ENCODE assay signal across 21 mouse cellular contexts in genomic region chr8:126026121-126026520, GRCm38 (mm10). TPM values are rescaled to one million over a fixed set of nuclear protein-coding genes. Genes with fewer than 3 reads are reported as not detected.
A peak's percentile ranks its signal among the peaks of the same experiment; 100 is the strongest.
DNase-seq lines count a peak whose midpoint lies in the region; ATAC-seq and TF ChIP-seq lines count a peak whose summit lies in the region.
"Had no signal": no experiment of that assay in that cellular context is flagged by ENCODE, and none has a peak within 500 bp of the region (broad histone marks: within the 10 kb centered on the region; RNA-seq: fewer than 3 reads in every experiment).

No protein-coding gene starts in this region.

- no peak overlapping the region for H3K9ac ChIP-seq in kidney, embryonic 15.5 days
- H3K9ac ChIP-seq in lung, embryonic 16.5 days (ENCODE audit: low read length) = no peak overlapping the region
- no peak overlapping the region for H3K9ac ChIP-seq in lung, postnatal 0 days (replicated peaks; ENCODE audit: low read depth)
- H3K9ac ChIP-seq: embryonic facial prominence, embryonic 15.5 days; forebrain, postnatal 0 days; limb, embryonic 15.5 days had no signal

- 0 out of 2 replicates have a peak, but pooled peaks cover 2% of the 10 kb centered on the region for H3K36me3 ChIP-seq in kidney, embryonic 15.5 days
- no peaks in the 10 kb centered on the region for H3K36me3 ChIP-seq in lung, embryonic 16.5 days (ENCODE audit: control insufficient read depth, insufficient read depth, low read length)
- no peaks in the 10 kb centered on the region for H3K36me3 ChIP-seq in lung, postnatal 0 days (ENCODE audit: insufficient read depth, low read length)
- no peaks in the 10 kb centered on the region for H3K36me3 ChIP-seq in thymus, adult 2 months (ENCODE audit: control insufficient read depth, insufficient read depth, low read length)
- H3K36me3 ChIP-seq: embryonic facial prominence, embryonic 15.5 days had no signal

- H3K27me3 ChIP-seq in kidney, embryonic 15.5 days = no peaks in the 10 kb centered on the region
- no peaks in the 10 kb centered on the region for H3K27me3 ChIP-seq in lung, embryonic 16.5 days (ENCODE audit: control insufficient read depth, insufficient read depth, low read depth, low read length)
- H3K27me3 ChIP-seq in lung, postnatal 0 days (replicated peaks; ENCODE audit: insufficient read depth, low read length) = no peaks in the 10 kb centered on the region
- H3K27me3 ChIP-seq in thymus, adult 2 months (ENCODE audit: control insufficient read depth, insufficient read depth, low read length) = no peaks in the 10 kb centered on the region
- H3K27me3 ChIP-seq: embryonic facial prominence, embryonic 15.5 days; limb, embryonic 15.5 days; Patski had no signal

- TF ChIP-seq POLR2A in thymus, adult 2 months (IDR thresholded peaks at IDR 0.05; ENCODE audit: control insufficient read depth, extremely low read depth, insufficient read depth, low read length, poor library complexity) = no peak

- DNase-seq in cerebellum, adult 8-10 months = peak; percentile 47
- no peak for DNase-seq in kidney, adult 11 months
- no peak for DNase-seq in lung, postnatal 0 days (ENCODE audit: low spot score)
- no peak for DNase-seq in embryo, embryonic 10.5 days (ENCODE audit: low spot score)
- DNase-seq in thymus, adult 2 months = no peak
- DNase-seq: adrenal gland, postnatal 10 days; forebrain, postnatal 0 days; layer of hippocampus, adult 9-11 months; retina, postnatal 1 day; right cerebral cortex, postnatal 4 days; thymus, postnatal 4 days had no signal

- no peak for TF ChIP-seq EP300 in lung, postnatal 0 days (IDR thresholded peaks at IDR 0.05)

- TF ChIP-seq CTCF in lung, postnatal 0 days (IDR thresholded peaks at IDR 0.05) = no peak
- no peak for TF ChIP-seq CTCF in thymus, adult 2 months (IDR thresholded peaks at IDR 0.05; ENCODE audit: borderline replicate concordance, control insufficient read depth, extremely low read depth, insufficient read depth, low read length, poor library complexity)

- H3K27ac ChIP-seq in kidney, embryonic 15.5 days = peak overlapping the region; percentile 72
- peak overlapping the region; percentile 89 for H3K27ac ChIP-seq in lung, embryonic 16.5 days (ENCODE audit: low read length)
- no peak overlapping the region for H3K27ac ChIP-seq in lung, postnatal 0 days (ENCODE audit: low read length)
- H3K27ac ChIP-seq in thymus, adult 2 months (ENCODE audit: control insufficient read depth, insufficient read depth, low read length) = no peak overlapping the region
- H3K27ac ChIP-seq: embryonic facial prominence, embryonic 15.5 days; limb, embryonic 15.5 days had no signal

- no peak overlapping the region for H3K4me2 ChIP-seq in kidney, embryonic 15.5 days
- H3K4me2 ChIP-seq in lung, embryonic 16.5 days (ENCODE audit: low read depth, low read length) = no peak overlapping the region; the same call in 1 of the 2 replicates
- no peak overlapping the region; the same call in 1 of the 2 replicates for H3K4me2 ChIP-seq in lung, postnatal 0 days (replicated peaks; ENCODE audit: low read depth, low read length)
- H3K4me2 ChIP-seq: embryonic facial prominence, embryonic 15.5 days; limb, embryonic 15.5 days; midbrain, embryonic 11.5 days had no signal

- H3K4me3 ChIP-seq in kidney, embryonic 15.5 days (replicated peaks) = no peak overlapping the region
- H3K4me3 ChIP-seq in lung, embryonic 16.5 days (ENCODE audit: low read length) = no peak overlapping the region
- no peak overlapping the region for H3K4me3 ChIP-seq in lung, postnatal 0 days (ENCODE audit: low read depth, low read length)
- no peak overlapping the region for H3K4me3 ChIP-seq in thymus, adult 2 months (ENCODE audit: control insufficient read depth, insufficient read depth, low read length)
- H3K4me3 ChIP-seq: embryonic facial prominence, embryonic 15.5 days; limb, embryonic 15.5 days had no signal

- ATAC-seq in cerebellum, adult (ENCODE audit: insufficient number of reproducible peaks, low FRiP score, low TSS enrichment) = no peak
- no peak for ATAC-seq in kidney, embryonic 15.5 days (replicated peaks; ENCODE audit: low FRiP score)
- 0 out of 2 replicates have a peak, but pooled peaks have one; percentile 4 for ATAC-seq in lung, embryonic 16.5 days (ENCODE audit: low read depth)
- ATAC-seq in lung, postnatal 0 days = no peak
- ATAC-seq: CD4-positive, CD25-positive, alpha-beta regulatory T cell, adult 4 months; forebrain, postnatal 0 days; hindbrain, embryonic 16.5 days; intestine, embryonic 16.5 days had no signal

- H3K4me1 ChIP-seq in kidney, embryonic 15.5 days = peaks cover 7% of the 10 kb centered on the region; the same call in 1 of the 2 replicates
- H3K4me1 ChIP-seq in lung, embryonic 16.5 days (replicated peaks; ENCODE audit: control insufficient read depth, insufficient read depth, low read length) = peaks cover 6% of the 10 kb centered on the region; the same call in 1 of the 2 replicates
- H3K4me1 ChIP-seq in lung, postnatal 0 days (ENCODE audit: insufficient read depth, low read depth, low read length) = no peaks in the 10 kb centered on the region; the same call in 1 of the 2 replicates
- no peaks in the 10 kb centered on the region for H3K4me1 ChIP-seq in thymus, adult 2 months (replicated peaks; ENCODE audit: control insufficient read depth, insufficient read depth, low read length)

- no peaks in the 10 kb centered on the region for H3K9me3 ChIP-seq in kidney, embryonic 15.5 days (replicated peaks)
- H3K9me3 ChIP-seq in lung, embryonic 16.5 days (ENCODE audit: control insufficient read depth, low read length) = no peaks in the 10 kb centered on the region
- no peaks in the 10 kb centered on the region for H3K9me3 ChIP-seq in lung, postnatal 0 days (ENCODE audit: low read length)
- H3K9me3 ChIP-seq: embryonic facial prominence, embryonic 15.5 days; limb, embryonic 15.5 days had no signal

- WGBS in kidney, embryonic 15.5 days = 79% methylated on average over 9 of the region's 9 CpGs
- WGBS in lung, embryonic 16.5 days = 75% methylated on average over 9 of the region's 9 CpGs
- 68% methylated on average over 9 of the region's 9 CpGs for WGBS in lung, postnatal 0 days
- 89% methylated on average over 9 of the region's 9 CpGs for WGBS in thymus, adult 2 months

RNA-seq across cellular contexts. Expression of gene Kcnk1, which starts 31.2 kb away (rescaled TPM):
- polyA plus RNA-seq in kidney, embryonic 15.5 days (2015; fragmentation: Nextera tagmentation; extraction: Ambion mirVana) = 39.2 and 42.9 TPM in 2 replicates
- polyA plus RNA-seq in lung, embryonic 16.5 days (2015; fragmentation: Nextera tagmentation; extraction: Ambion mirVana) = 55.9 and 59.0 TPM in 2 replicates
- polyA plus RNA-seq in lung, postnatal 0 days (2015; fragmentation: Nextera tagmentation; extraction: Ambion mirVana) = 34.0 and 63.6 TPM in 2 replicates
- polyA plus RNA-seq in thymus, adult 2 months (2012; rRNA removed) = 1.1 and 1.6 TPM in 2 replicates
- polyA plus RNA-seq: CD4-positive, CD25-positive, alpha-beta regulatory T cell, adult 4 months had no signal

Comparison
In these comparisons a context has a peak if more than half of its experiments do, and no peak if none do; other contexts are left out.
1. H3K27ac ChIP-seq: peak in kidney, embryonic 15.5 days (single experiment) and lung, embryonic 16.5 days (single experiment); none in lung, postnatal 0 days (single experiment) and thymus, adult 2 months (single experiment).
2. RNA of gene Kcnk1, which starts 31.2 kb away (polyA plus RNA-seq): 34.0 to 63.6 TPM in lung, postnatal 0 days, 55.9 to 59.0 TPM in lung, embryonic 16.5 days and 39.2 to 42.9 TPM in kidney, embryonic 15.5 days; 1.1 to 1.6 TPM in thymus, adult 2 months; every median in the first group is over 10 times any median in the second.